Comparison of ENCODE assay signal across 23 mouse cellular contexts in genomic region chr2:9520045-9520444, GRCm38 (mm10).
DNase-seq lines count a peak whose midpoint lies in the region; ATAC-seq and TF ChIP-seq lines count a peak whose summit lies in the region.
"Had no signal": no experiment of that assay in that cellular context is flagged by ENCODE, and none has a peak within 500 bp of the region (broad histone marks: within the 10 kb centered on the region; RNA-seq: fewer than 3 reads in every experiment).

No protein-coding gene starts in this region.

- DNase-seq in thymus, adult 2 months = peak; percentile 29
- no peak for DNase-seq in thymus, postnatal 4 days
- DNase-seq in CD8-positive naive resting alpha-beta T cell, adult 2 months (ENCODE audit: low read depth in 2 of 2, low spot score in 2 of 2) = peak; percentile 45 to 58
- DNase-seq in gastrocnemius, adult 2 months = no peak
- no peak for DNase-seq in left cerebral cortex, postnatal 25 days (ENCODE audit: low spot score in 2 of 2)
- no peak for DNase-seq in kidney, adult 8-10 months
- DNase-seq: adrenal gland, postnatal 25 days; cerebellum, adult 9-10 months; gastrocnemius, postnatal 10 days; kidney, postnatal 36 days; right cerebral cortex, adult 18-20 months; right cerebral cortex, postnatal 4 days had no signal

- intact Hi-C loops in gastrocnemius, adult 2 months (cut with DNase I) = no loop called here
- intact Hi-C loops in left cerebral cortex, postnatal 25 days (cut with DNase I) = no loop called here

- H3K4me3 ChIP-seq in thymus, adult 2 months (ENCODE audit: control insufficient read depth, insufficient read depth, low read length) = no peak overlapping the region
- no peak overlapping the region for H3K4me3 ChIP-seq in gastrocnemius, adult 2 months
- H3K4me3 ChIP-seq: forebrain, embryonic 15.5 days; heart, embryonic 10.5 days; hindbrain, embryonic 10.5 days; kidney, embryonic 15.5 days; limb, embryonic 15.5 days; liver, embryonic 15.5 days; midbrain, embryonic 12.5 days; neural tube, embryonic 13.5 days had no signal

- H3K36me3 ChIP-seq in thymus, adult 2 months (ENCODE audit: control insufficient read depth, insufficient read depth, low read length) = no peaks in the 10 kb centered on the region
- H3K36me3 ChIP-seq: forebrain, embryonic 15.5 days; heart, embryonic 10.5 days; hindbrain, embryonic 10.5 days; kidney, embryonic 15.5 days; limb, embryonic 15.5 days; liver, embryonic 15.5 days; midbrain, embryonic 12.5 days; neural tube, embryonic 13.5 days had no signal

- ATAC-seq in megakaryocyte, adult 5-6 weeks (ENCODE audit: poor library complexity, severe bottlenecking) = peak; percentile 57
- ATAC-seq: forebrain, embryonic 15.5 days; hindbrain, embryonic 16.5 days; intestine, postnatal 0 days had no signal

- TF ChIP-seq POLR2A in thymus, adult 2 months (IDR thresholded peaks at IDR 0.05; ENCODE audit: control insufficient read depth, extremely low read depth, insufficient read depth, low read length, poor library complexity) = no peak

- no peak for TF ChIP-seq CTCF in thymus, adult 2 months (IDR thresholded peaks at IDR 0.05; ENCODE audit: borderline replicate concordance, control insufficient read depth, extremely low read depth, insufficient read depth, low read length, poor library complexity)
- no peak for TF ChIP-seq CTCF in gastrocnemius, adult 2 months (IDR thresholded peaks at IDR 0.05)

- H3K27me3 ChIP-seq in thymus, adult 2 months (ENCODE audit: control insufficient read depth, insufficient read depth, low read length) = no peaks in the 10 kb centered on the region
- H3K27me3 ChIP-seq: forebrain, embryonic 15.5 days; kidney, embryonic 15.5 days; limb, embryonic 15.5 days; liver, embryonic 15.5 days; midbrain, embryonic 12.5 days; neural tube, embryonic 13.5 days had no signal

- 9% methylated on average over 1 of the region's 1 CpGs for WGBS in thymus, adult 2 months

- H3K4me1 ChIP-seq in thymus, adult 2 months (replicated peaks; ENCODE audit: control insufficient read depth, insufficient read depth, low read length) = peaks cover 11% of the 10 kb centered on the region
- H3K4me1 ChIP-seq: heart, embryonic 10.5 days; hindbrain, embryonic 10.5 days; limb, embryonic 15.5 days; liver, embryonic 15.5 days; midbrain, embryonic 12.5 days had no signal

- H3K27ac ChIP-seq in thymus, adult 2 months (ENCODE audit: control insufficient read depth, insufficient read depth, low read length) = peak overlapping the region; percentile 82
- H3K27ac ChIP-seq in gastrocnemius, adult 2 months = no peak overlapping the region
- H3K27ac ChIP-seq: forebrain, embryonic 15.5 days; heart, embryonic 10.5 days; hindbrain, embryonic 10.5 days; kidney, embryonic 15.5 days; limb, embryonic 15.5 days; liver, embryonic 15.5 days; midbrain, embryonic 12.5 days; neural tube, embryonic 13.5 days had no signal

Comparison
In these comparisons a context has a peak if more than half of its experiments do, and no peak if none do; other contexts are left out.
1. DNase-seq: peak in thymus, adult 2 months (single experiment) and CD8-positive naive resting alpha-beta T cell, adult 2 months (2 of 2); none in thymus, postnatal 4 days (single experiment), gastrocnemius, adult 2 months (single experiment), left cerebral cortex, postnatal 25 days (0 of 2) and kidney, adult 8-10 months (0 of 2).